ENCODE assay signal across 23 mouse cellular contexts in genomic region chr19:29323416-29324049, GRCm38 (mm10). TPM values are rescaled to one million over a fixed set of nuclear protein-coding genes. Genes with fewer than 3 reads are reported as not detected.
DNase-seq lines count a peak whose midpoint lies in the region; ATAC-seq and TF ChIP-seq lines count a peak whose summit lies in the region.
"Had no signal": no experiment of that assay in that cellular context is flagged by ENCODE, and none has a peak within 500 bp of the region (broad histone marks: within the 10 kb centered on the region; RNA-seq: fewer than 3 reads in every experiment).

No protein-coding gene starts in this region.

- no peak for TF ChIP-seq CTCF in spleen, adult 2 months (IDR thresholded peaks at IDR 0.05; ENCODE audit: extremely low read depth, insufficient read depth, insufficient read length, insufficient replicate concordance)

- TF ChIP-seq POLR2A in spleen, adult 2 months (IDR thresholded peaks at IDR 0.05; ENCODE audit: low read depth, low read length) = no peak

- DNase-seq in spleen, adult 2 months (ENCODE audit: low read depth in 1 of 2, low spot score in 2 of 2) = peak; percentile 13 to 43
- no peak for DNase-seq in spleen, postnatal 4 days (ENCODE audit: low spot score in 2 of 2)
- DNase-seq in naive thymus-derived CD4-positive, alpha-beta T cell, adult 2 months (ENCODE audit: low read depth) = peak; percentile 68
- no peak for DNase-seq in lung, postnatal 14 days
- no peak for DNase-seq in cerebellum, postnatal 25 days
- DNase-seq in lung, postnatal 4 days = no peak
- DNase-seq: adrenal gland, adult 2 months; cerebellum, postnatal 14 days; heart, adult 2 months; heart, postnatal 10 days; kidney, postnatal 14 days; layer of hippocampus, postnatal 36 days; lung, postnatal 36 days had no signal

- H3K27ac ChIP-seq in spleen, adult 2 months (ENCODE audit: insufficient read depth, low read length) = no peak overlapping the region
- H3K27ac ChIP-seq: forebrain, embryonic 13.5 days; heart, adult 2 months; limb, embryonic 12.5 days; neural tube, embryonic 12.5 days had no signal

- peak; percentile 82 for ATAC-seq in CD4-positive, CD25-positive, alpha-beta regulatory T cell, adult 4 months
- 0 out of 2 replicates have a peak, but pooled peaks have one; percentile 50 for ATAC-seq in erythroblast, adult 5-6 weeks (replicated peaks; ENCODE audit: low FRiP score, poor library complexity, severe bottlenecking)
- ATAC-seq: forebrain, embryonic 13.5 days; hindbrain, embryonic 16.5 days; midbrain, embryonic 16.5 days; Patski had no signal

- no peaks in the 10 kb centered on the region for H3K36me3 ChIP-seq in spleen, adult 2 months (ENCODE audit: control insufficient read depth, insufficient read depth, low read length)
- H3K36me3 ChIP-seq: limb, embryonic 12.5 days; neural tube, embryonic 12.5 days had no signal

- WGBS in spleen, adult 2 months = 8% methylated on average over 8 of the region's 8 CpGs

- peaks cover 4% of the 10 kb centered on the region; the same call in 1 of the 2 replicates for H3K4me1 ChIP-seq in spleen, adult 2 months (ENCODE audit: control insufficient read depth, insufficient read depth, insufficient read length)

- H3K4me3 ChIP-seq in spleen, adult 2 months (ENCODE audit: extremely low read depth, insufficient read depth, insufficient read length) = peak overlapping the region; percentile 57
- H3K4me3 ChIP-seq: forebrain, embryonic 13.5 days; heart, adult 2 months; limb, embryonic 12.5 days; neural tube, embryonic 12.5 days had no signal

- no peaks in the 10 kb centered on the region for H3K27me3 ChIP-seq in spleen, adult 2 months (ENCODE audit: control insufficient read depth, insufficient read depth, low read length)
- H3K27me3 ChIP-seq: neural tube, embryonic 12.5 days had no signal

RNA-seq across cellular contexts. Expression of gene Insl6, which starts 1.6 kb away (rescaled TPM):
- 1.5 and 2.1 TPM in 2 replicates for polyA plus RNA-seq in spleen, adult 2 months (2012; rRNA removed)
- polyA plus RNA-seq in CD4-positive, CD25-positive, alpha-beta regulatory T cell, adult 4 months (2017; shearing (Covaris generic)) = 10 to 100 TPM; 28.3 to 32.5 TPM
- not detected in 2 replicates for total RNA-seq in erythroblast, adult 5-6 weeks (2015; ENCODE audit: low replicate concordance)
- total RNA-seq in erythroblast, adult 5-6 weeks (2017; ENCODE audit: low replicate concordance) = not detected in 2 replicates
- total RNA-seq: gastrocnemius, adult 18-20 months; layer of hippocampus, postnatal 36 days had no signal

RNA-seq across cellular contexts. Expression of gene Rln1, which starts 10.9 kb away (rescaled TPM):
- not detected in 2 replicates for polyA plus RNA-seq in spleen, adult 2 months (2012; rRNA removed)
- not detected for polyA plus RNA-seq in CD4-positive, CD25-positive, alpha-beta regulatory T cell, adult 4 months (2017; shearing (Covaris generic))
- not detected in 2 replicates for total RNA-seq in erythroblast, adult 5-6 weeks (2015; ENCODE audit: low replicate concordance)
- total RNA-seq in erythroblast, adult 5-6 weeks (2017; ENCODE audit: low replicate concordance) = not detected in 2 replicates
- total RNA-seq: adrenal gland, adult 2 months; gastrocnemius, adult 18-20 months; heart, adult 2 months; heart, postnatal 10 days had no signal
- polyA plus RNA-seq: adrenal gland, adult 2 months; heart, adult 2 months; liver, embryonic 16.5 days; Patski had no signal

RNA-seq across cellular contexts. Expression of gene Plgrkt, which starts 43.7 kb away (rescaled TPM):
- polyA plus RNA-seq in spleen, adult 2 months (2012; rRNA removed) = 55.6 and 63.9 TPM in 2 replicates
- polyA plus RNA-seq in CD4-positive, CD25-positive, alpha-beta regulatory T cell, adult 4 months (2017; shearing (Covaris generic)) = 100 to 1,000 TPM; 221 to 250 TPM
- 61.0 and 81.7 TPM in 2 replicates for total RNA-seq in erythroblast, adult 5-6 weeks (2015; ENCODE audit: low replicate concordance)
- total RNA-seq in erythroblast, adult 5-6 weeks (2017; ENCODE audit: low replicate concordance) = 38.1 and 73.6 TPM in 2 replicates

RNA-seq across cellular contexts. Expression of gene Cd274, which starts 43.7 kb away (rescaled TPM):
- 10.4 and 11.0 TPM in 2 replicates for polyA plus RNA-seq in spleen, adult 2 months (2012; rRNA removed)
- polyA plus RNA-seq in CD4-positive, CD25-positive, alpha-beta regulatory T cell, adult 4 months (2017; shearing (Covaris generic)) = 10 to 100 TPM; 42.4 to 62.2 TPM
- total RNA-seq in erythroblast, adult 5-6 weeks (2015; ENCODE audit: low replicate concordance) = 0.58 and 4.6 TPM in 2 replicates
- total RNA-seq in erythroblast, adult 5-6 weeks (2017; ENCODE audit: low replicate concordance) = 3.6 and 4.6 TPM in 2 replicates

Comparison
In these comparisons a context has a peak if more than half of its experiments do, and no peak if none do; other contexts are left out.
1. DNase-seq: peak in spleen, adult 2 months (2 of 2) and naive thymus-derived CD4-positive, alpha-beta T cell, adult 2 months (single experiment); none in spleen, postnatal 4 days (0 of 2), lung, postnatal 14 days (single experiment), cerebellum, postnatal 25 days (0 of 2) and lung, postnatal 4 days (0 of 2).